Mouse (Mus musculus) macrophage (primary cell): ENCODE data around the gene Gm43518. TPM values are rescaled to one million over a fixed set of nuclear protein-coding genes. Genes with fewer than 3 reads are reported as not detected.

Experiments
- H3K27ac ChIP-seq: fragments of 350-480 bp; formaldehyde crosslinking; 2 replicates; pipeline ENCODE4 v1.9.0; 2021
- H3K36me3 ChIP-seq: fragments of 350-480 bp; formaldehyde crosslinking; 2 replicates; pipeline ENCODE4 v1.9.0; 2021; ENCODE audit errors: inconsistent target
- H3K4me3 ChIP-seq: fragments of 350-480 bp; formaldehyde crosslinking; 2 replicates; pipeline ENCODE4 v1.9.0; 2021; ENCODE audit errors: inconsistent target
- H3K79me2 ChIP-seq: fragments of 350-480 bp; formaldehyde crosslinking; 2 replicates; pipeline ENCODE4 v1.9.0; 2021; ENCODE audit errors: inconsistent target
- WGBS: methylation state at CpG from one replicate; pipeline ENCODE4 v1.1.7; 2026; ENCODE audit warnings: inconsistent platforms; ENCODE audit not compliant: missing documents; 5-methylcytosine and 5-hydroxymethylcytosine counted together
- polyA plus RNA-seq: library from polyadenylated mRNA; stranded (reverse); fragments of 250-400 nt; gene quantifications from 3 replicates; pipeline ENCODE4 v1.2.4, GENCODE M21; 2018; ENCODE audit warnings: inconsistent platforms

The Gm43518 gene
- polyA plus RNA-seq, 1 experiment from 2014 or later: not detected

GRCm38 (mm10) chr5:123978131-123978530 lies 50.9 kb downstream of the Gm43518 start:
- no peaks in the 10 kb centered on the region for H3K79me2 ChIP-seq
- no peak overlapping the region for H3K27ac ChIP-seq
- H3K4me3 ChIP-seq: no peak overlapping the region
- 84% methylated on average over 5 of the region's 5 CpGs for WGBS
- no peaks in the 10 kb centered on the region for H3K36me3 ChIP-seq

GRCm38 (mm10) chr5:123979221-123979979 lies 52.2 kb downstream of the Gm43518 start:
- Histone ChIP-seq H3K79me2 (no peaks in the 10 kb centered on the region), H3K36me3 (no peaks in the 10 kb centered on the region), H3K27ac (no peak overlapping the region), H3K4me3 (no peak overlapping the region)
- 57% methylated on average over 18 of the region's 18 CpGs for WGBS

GRCm38 (mm10) chr5:123979980-123980369 lies 52.8 kb downstream of the Gm43518 start:
- 84% methylated on average over 4 of the region's 4 CpGs for WGBS
- Histone ChIP-seq H3K4me3 (no peak overlapping the region), H3K36me3 (no peaks in the 10 kb centered on the region), H3K27ac (no peak overlapping the region), H3K79me2 (no peaks in the 10 kb centered on the region)

- Histone ChIP-seq H3K36me3 (no peaks in the 10 kb centered on the region), H3K27ac (no peak overlapping the region), H3K79me2 (no peaks in the 10 kb centered on the region), H3K4me3 (no peak overlapping the region)
- 66% methylated on average over 9 of the region's 9 CpGs for WGBS
Measured at GRCm38 (mm10) chr5:123980521-123981249, 53.5 kb downstream of the Gm43518 start.

DNA sequence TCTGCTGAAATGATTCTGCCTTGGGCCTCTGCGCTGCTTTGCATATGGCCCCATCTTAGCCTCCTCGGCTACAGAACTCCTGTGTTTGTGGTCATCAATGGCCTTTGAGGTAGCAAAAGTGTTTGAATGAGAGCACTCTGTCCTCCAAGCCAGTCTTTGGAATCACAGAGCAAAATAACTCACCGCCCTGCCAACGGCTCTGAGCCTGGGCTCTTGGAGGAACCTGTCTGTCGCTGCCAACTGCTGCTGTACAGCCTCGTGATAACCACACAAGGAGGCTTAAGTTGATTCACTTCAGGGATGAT lies 54.0 kb downstream of the Gm43518 start:
- no peak overlapping the region for H3K27ac ChIP-seq
- 44% methylated on average over 6 of the region's 6 CpGs for WGBS

GRCm38 (mm10) chr5:123982838-123983237 lies 55.6 kb downstream of the Gm43518 start:
- H3K79me2 ChIP-seq: no peaks in the 10 kb centered on the region
- no peaks in the 10 kb centered on the region for H3K36me3 ChIP-seq
- no peak overlapping the region for H3K4me3 ChIP-seq
- no peak overlapping the region for H3K27ac ChIP-seq
- 93% methylated on average over 11 of the region's 11 CpGs for WGBS

More for the DNA sequence above, 54.0 kb downstream of the Gm43518 start:
- Histone ChIP-seq H3K79me2 (no peaks in the 10 kb centered on the region), H3K36me3 (no peaks in the 10 kb centered on the region), H3K4me3 (no peak overlapping the region)

DNA sequence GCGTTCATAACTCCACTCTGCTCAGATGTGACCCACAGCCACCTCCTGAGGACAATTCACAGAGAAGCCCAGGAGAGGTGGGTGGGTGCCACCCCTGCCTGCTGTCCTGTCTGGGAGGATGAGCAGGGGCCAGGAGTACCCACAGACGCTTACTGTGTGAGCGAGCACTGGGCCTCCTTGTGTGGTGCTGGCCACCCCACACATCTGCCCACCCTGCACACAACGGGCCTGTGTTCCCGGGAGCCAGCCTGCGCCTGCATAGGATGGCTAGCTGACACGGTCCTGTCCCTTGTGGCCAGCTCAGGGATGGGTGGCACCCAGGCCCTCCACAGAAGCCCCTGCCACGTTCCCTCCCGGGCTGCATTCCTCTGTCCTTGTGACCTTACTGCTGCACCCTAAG lies 58.2 kb downstream of the Gm43518 start:
- Histone ChIP-seq H3K4me3 (no peak overlapping the region), H3K36me3 (no peaks in the 10 kb centered on the region), H3K79me2 (no peaks in the 10 kb centered on the region), H3K27ac (no peak overlapping the region)
- 95% methylated on average over 9 of the region's 9 CpGs for WGBS

GRCm38 (mm10) chr5:123986925-123987324 lies 59.7 kb downstream of the Gm43518 start:
- no peaks in the 10 kb centered on the region for H3K36me3 ChIP-seq
- 76% methylated on average over 2 of the region's 2 CpGs for WGBS
- no peak overlapping the region for H3K4me3 ChIP-seq
- no peak overlapping the region for H3K27ac ChIP-seq
- H3K79me2 ChIP-seq: no peaks in the 10 kb centered on the region

DNA sequence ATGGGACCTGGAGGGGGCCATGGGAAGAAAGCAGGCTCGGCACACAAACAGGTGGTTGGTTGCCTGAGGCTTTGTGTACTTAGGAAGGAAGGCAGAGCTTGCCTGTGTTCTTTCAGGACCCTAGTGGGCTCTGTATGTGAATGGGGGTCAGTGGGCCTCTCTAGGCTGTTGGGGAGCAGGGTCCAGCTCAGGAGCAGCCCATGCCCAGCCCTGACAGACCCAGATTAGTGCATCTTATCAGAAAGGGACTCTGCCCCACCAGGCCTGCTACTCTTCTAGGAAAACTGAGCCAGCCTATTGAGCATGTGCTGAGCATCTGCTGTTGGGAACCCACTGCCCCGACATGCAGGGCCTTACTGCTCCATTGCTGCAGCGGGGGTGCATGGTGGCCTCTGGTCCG lies 60.3 kb downstream of the Gm43518 start:
- WGBS: 93% methylated on average over 4 of the region's 4 CpGs
- Histone ChIP-seq H3K36me3 (no peaks in the 10 kb centered on the region), H3K27ac (no peak overlapping the region), H3K4me3 (no peak overlapping the region), H3K79me2 (no peaks in the 10 kb centered on the region)

Other genes starting within 250 kb of the Gm43518 start
- 40.2 to 65.1 TPM (median 40.4 TPM) in 3 replicates for gene Clip1, start 242.8 kb upstream of the Gm43518 start, polyA plus RNA-seq
- gene Zcchc8, start 206.3 kb upstream of the Gm43518 start, polyA plus RNA-seq: 25.4 to 34.6 TPM (median 29.5 TPM) in 3 replicates
- gene Rsrc2, start 178.0 kb upstream of the Gm43518 start, polyA plus RNA-seq: 62.5 to 150 TPM (median 74.9 TPM) in 3 replicates
- 0.50 to 8.5 TPM (median 1.5 TPM) in 3 replicates for gene Kntc1, start 177.7 kb upstream of the Gm43518 start, polyA plus RNA-seq
- 0.54 to 2.0 TPM (median 0.57 TPM) in 3 replicates for gene Hcar2, start 61.9 kb upstream of the Gm43518 start, polyA plus RNA-seq
- not detected in 3 replicates for gene Hcar1, start 47.4 kb upstream of the Gm43518 start, polyA plus RNA-seq
- 32.8 to 151 TPM (median 58.4 TPM) in 3 replicates for gene Denr, start 20.2 kb upstream of the Gm43518 start, polyA plus RNA-seq
- gene Ccdc62, start 3.3 kb downstream of the Gm43518 start, polyA plus RNA-seq: 0.93 to 1.7 TPM (median 1.1 TPM) in 3 replicates
- gene Hip1r, start 46.2 kb downstream of the Gm43518 start, polyA plus RNA-seq: 0.04 to 0.47 TPM (median 0.21 TPM) in 3 replicates
- gene Vps37b, start 104.9 kb downstream of the Gm43518 start, polyA plus RNA-seq: 13.1 to 27.6 TPM (median 22.7 TPM) in 3 replicates
- gene Abcb9, start 168.4 kb downstream of the Gm43518 start, polyA plus RNA-seq: 1.6 to 2.1 TPM (median 1.6 TPM) in 3 replicates
- 4.3 to 17.5 TPM (median 13.1 TPM) in 3 replicates for gene Ogfod2, start 184.9 kb downstream of the Gm43518 start, polyA plus RNA-seq
- 37.6 to 60.2 TPM (median 56.1 TPM) in 3 replicates for gene Arl6ip4, start 188.7 kb downstream of the Gm43518 start, polyA plus RNA-seq